Mouse (Mus musculus): ENCODE data around the gene Zbtb17. TPM values are rescaled to one million over a fixed set of nuclear protein-coding genes. Genes with fewer than 3 reads are reported as not detected.

The Zbtb17 gene
- not detected for polyA plus RNA-seq (2014; fragmentation: Illumina TruSeq; extraction: RNeasy Lipid Tissue Mini Kit (QIAGEN cat#74804); ENCODE audit: low read depth, low replicate concordance)

GRCm38 (mm10) chr4:141444451-141445327, at the start of gene Zbtb17:
Gene Zbtb17 (plus strand): TSS chr4:141444654.

GRCm38 (mm10) chr4:141398545-141398944, 45.9 kb upstream of the Zbtb17 start, which contains the start of gene Clcnka:
Gene Clcnka (minus strand): TSS chr4:141398724.

GRCm38 (mm10) chr4:141415924-141416323, 28.5 kb upstream of the Zbtb17 start, which contains the start of gene Clcnkb:
Gene Clcnkb (minus strand): TSS chr4:141416014.

GRCm38 (mm10) chr4:141420192-141420829, 24.1 kb upstream of the Zbtb17 start, which contains the start of gene Hspb7:
Gene Hspb7 (plus strand): TSS chr4:141420779.

GRCm38 (mm10) chr4:141435974-141436373, 8.5 kb upstream of the Zbtb17 start, which contains the start of gene Srarp:
Gene Srarp (minus strand): TSS chr4:141436105.

Other genes starting within 250 kb of the Zbtb17 start
- gene Rsg1, start 230.7 kb upstream of the Zbtb17 start, polyA plus RNA-seq (2014; fragmentation: Illumina TruSeq; extraction: RNeasy Lipid Tissue Mini Kit (QIAGEN cat#74804); ENCODE audit: low read depth, low replicate concordance): 0.76 TPM
- gene Arhgef19, start 205.2 kb upstream of the Zbtb17 start, polyA plus RNA-seq (2014; fragmentation: Illumina TruSeq; extraction: RNeasy Lipid Tissue Mini Kit (QIAGEN cat#74804); ENCODE audit: low read depth, low replicate concordance): 1.2 TPM
- 0.70 TPM for gene Epha2, start 143.4 kb upstream of the Zbtb17 start, polyA plus RNA-seq (2014; fragmentation: Illumina TruSeq; extraction: RNeasy Lipid Tissue Mini Kit (QIAGEN cat#74804); ENCODE audit: low read depth, low replicate concordance)
- not detected for gene Fam131c, start 76.4 kb upstream of the Zbtb17 start, polyA plus RNA-seq (2014; fragmentation: Illumina TruSeq; extraction: RNeasy Lipid Tissue Mini Kit (QIAGEN cat#74804); ENCODE audit: low read depth, low replicate concordance)
- not detected for gene Clcnka, start 45.9 kb upstream of the Zbtb17 start, polyA plus RNA-seq (2014; fragmentation: Illumina TruSeq; extraction: RNeasy Lipid Tissue Mini Kit (QIAGEN cat#74804); ENCODE audit: low read depth, low replicate concordance)
- not detected for gene Clcnkb, start 28.6 kb upstream of the Zbtb17 start, polyA plus RNA-seq (2014; fragmentation: Illumina TruSeq; extraction: RNeasy Lipid Tissue Mini Kit (QIAGEN cat#74804); ENCODE audit: low read depth, low replicate concordance)
- gene Hspb7, start 23.9 kb upstream of the Zbtb17 start, polyA plus RNA-seq (2014; fragmentation: Illumina TruSeq; extraction: RNeasy Lipid Tissue Mini Kit (QIAGEN cat#74804); ENCODE audit: low read depth, low replicate concordance): not detected
- gene Srarp, start 8.5 kb upstream of the Zbtb17 start, polyA plus RNA-seq (2014; fragmentation: Illumina TruSeq; extraction: RNeasy Lipid Tissue Mini Kit (QIAGEN cat#74804); ENCODE audit: low read depth, low replicate concordance): not detected
- gene Spen, start 93.9 kb downstream of the Zbtb17 start, polyA plus RNA-seq (2014; fragmentation: Illumina TruSeq; extraction: RNeasy Lipid Tissue Mini Kit (QIAGEN cat#74804); ENCODE audit: low read depth, low replicate concordance): 9.1 TPM
- gene Fblim1, start 161.4 kb downstream of the Zbtb17 start, polyA plus RNA-seq (2014; fragmentation: Illumina TruSeq; extraction: RNeasy Lipid Tissue Mini Kit (QIAGEN cat#74804); ENCODE audit: low read depth, low replicate concordance): 7.1 TPM
- not detected for gene Tmem82, start 174.0 kb downstream of the Zbtb17 start, polyA plus RNA-seq (2014; fragmentation: Illumina TruSeq; extraction: RNeasy Lipid Tissue Mini Kit (QIAGEN cat#74804); ENCODE audit: low read depth, low replicate concordance)
- 0.35 TPM for gene Slc25a34, start 179.2 kb downstream of the Zbtb17 start, polyA plus RNA-seq (2014; fragmentation: Illumina TruSeq; extraction: RNeasy Lipid Tissue Mini Kit (QIAGEN cat#74804); ENCODE audit: low read depth, low replicate concordance)
- 1.3 TPM for gene Plekhm2, start 220.2 kb downstream of the Zbtb17 start, polyA plus RNA-seq (2014; fragmentation: Illumina TruSeq; extraction: RNeasy Lipid Tissue Mini Kit (QIAGEN cat#74804); ENCODE audit: low read depth, low replicate concordance)
- gene Rsc1a1, start 240.9 kb downstream of the Zbtb17 start, polyA plus RNA-seq (2014; fragmentation: Illumina TruSeq; extraction: RNeasy Lipid Tissue Mini Kit (QIAGEN cat#74804); ENCODE audit: low read depth, low replicate concordance): not detected